Mouse (Mus musculus) cerebellum, adult 8-10 months (tissue): Measurements from ENCODE around the gene Usp9x.

Experiments
- DNase-seq: peaks from one replicate; pipeline ENCODE4 v3.0.0; 2022

The Usp9x gene

GRCm38 (mm10) chrX:13071241-13071775, at the start of gene Usp9x:
Gene Usp9x, plus strand, starts transcription at chrX:13071498.
- no peak for DNase-seq

GRCm38 (mm10) chrX:13022547-13023310, 48.6 kb upstream of the Usp9x start:
- no peak for DNase-seq

GRCm38 (mm10) chrX:13024539-13025202, 46.6 kb upstream of the Usp9x start:
- no peak for DNase-seq

- DNase-seq: no peak
Observed at GRCm38 (mm10) chrX:13025286-13025685, 46.0 kb upstream of the Usp9x start.

GRCm38 (mm10) chrX:13028156-13028555, 43.1 kb upstream of the Usp9x start:
- DNase-seq: no peak

GRCm38 (mm10) chrX:13029996-13030395, 41.3 kb upstream of the Usp9x start:
- no peak for DNase-seq

GRCm38 (mm10) chrX:13037085-13037484, 34.2 kb upstream of the Usp9x start:
- no peak for DNase-seq

- DNase-seq: peak; percentile 35
Observed at GRCm38 (mm10) chrX:13039211-13039610, 32.1 kb upstream of the Usp9x start.

GRCm38 (mm10) chrX:13040391-13040790, 30.9 kb upstream of the Usp9x start:
- DNase-seq: no peak

GRCm38 (mm10) chrX:13041630-13042129, 29.6 kb upstream of the Usp9x start:
- peak; percentile 91 for DNase-seq

- DNase-seq: no peak
Observed at GRCm38 (mm10) chrX:13043780-13044179, 27.5 kb upstream of the Usp9x start.

GRCm38 (mm10) chrX:13044666-13045065, 26.6 kb upstream of the Usp9x start:
- no peak for DNase-seq

- DNase-seq: no peak
Observed at GRCm38 (mm10) chrX:13046893-13047435, 24.3 kb upstream of the Usp9x start.

- DNase-seq: peak; percentile 30
Observed at GRCm38 (mm10) chrX:13047631-13048345, 23.5 kb upstream of the Usp9x start.

GRCm38 (mm10) chrX:13054612-13055011, 16.7 kb upstream of the Usp9x start:
- DNase-seq: no peak

- no peak for DNase-seq
Observed at GRCm38 (mm10) chrX:13061961-13062360, 9.3 kb upstream of the Usp9x start.

- no peak for DNase-seq
Observed at GRCm38 (mm10) chrX:13064273-13064925, 6.9 kb upstream of the Usp9x start.

- DNase-seq: no peak
Observed at GRCm38 (mm10) chrX:13070206-13070572, 1.1 kb upstream of the Usp9x start.

GRCm38 (mm10) chrX:13070573-13071240, 591 bp upstream of the Usp9x start:
- DNase-seq: peak; percentile 88

- DNase-seq: peak; percentile 64
Observed at GRCm38 (mm10) chrX:13071776-13072460, 620 bp downstream of the Usp9x start.

GRCm38 (mm10) chrX:13072461-13072982, 1.2 kb downstream of the Usp9x start:
- DNase-seq: peak; percentile 64
